Mouse (Mus musculus) G1E (cell line): Measurements from ENCODE around the gene Cutc.

Experiments used
- CTCF ChIP-seq: IDR thresholded peaks from 2 replicates; pipeline ENCODE4 v1.5.1; 2012; ENCODE audit warnings: low read depth, low read length, inconsistent platforms, mixed read lengths
- GATA1 ChIP-seq: IDR thresholded peaks from 2 replicates; pipeline ENCODE4 v1.6.1; 2012; ENCODE audit warnings: borderline replicate concordance, low read length, inconsistent platforms, mixed read lengths
- POLR2AphosphoS5 ChIP-seq: IDR thresholded peaks from 2 replicates; pipeline ENCODE4 v1.6.1; 2012; ENCODE audit warnings: low read depth, low read length, inconsistent platforms; ENCODE audit not compliant: insufficient replicate concordance

GRCm38 (mm10) chr19:43772311-43772710 is 19.5 kb downstream of the Cutc start:
- no peak for TF ChIP-seq POLR2AphosphoS5
- TF ChIP-seq GATA1, result no peak
- no peak for TF ChIP-seq CTCF
